Mouse (Mus musculus): Measurements from ENCODE around the gene Osbpl3.
"Not testable (repeated sequence)": the region's sequence is repeated elsewhere in the genome, so short reads cannot be mapped to it uniquely, and the experiment has no call there.

Osbpl3 gene

DNA sequence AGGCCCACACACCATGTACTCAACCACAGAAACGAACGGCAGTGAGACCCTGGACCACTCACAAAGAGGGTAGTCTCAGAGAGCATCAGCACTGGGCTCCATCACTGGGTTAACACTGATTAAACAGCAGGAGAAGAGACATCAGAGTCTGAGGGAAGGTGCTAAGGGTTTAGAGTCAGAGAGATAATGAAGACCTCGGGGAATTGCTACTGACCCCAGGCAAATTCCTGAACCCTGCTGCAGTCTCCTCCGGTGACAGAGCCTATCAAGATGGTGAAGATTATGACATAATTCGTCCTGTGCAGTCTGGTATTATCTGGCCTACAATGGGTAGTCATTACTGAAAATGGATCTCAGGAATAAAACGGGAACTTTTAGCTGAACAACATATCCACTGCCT lies 2.4 kb downstream of the Osbpl3 start:
- no peak for DNase-seq (ENCODE audit: low spot score in 2 of 2)

DNA sequence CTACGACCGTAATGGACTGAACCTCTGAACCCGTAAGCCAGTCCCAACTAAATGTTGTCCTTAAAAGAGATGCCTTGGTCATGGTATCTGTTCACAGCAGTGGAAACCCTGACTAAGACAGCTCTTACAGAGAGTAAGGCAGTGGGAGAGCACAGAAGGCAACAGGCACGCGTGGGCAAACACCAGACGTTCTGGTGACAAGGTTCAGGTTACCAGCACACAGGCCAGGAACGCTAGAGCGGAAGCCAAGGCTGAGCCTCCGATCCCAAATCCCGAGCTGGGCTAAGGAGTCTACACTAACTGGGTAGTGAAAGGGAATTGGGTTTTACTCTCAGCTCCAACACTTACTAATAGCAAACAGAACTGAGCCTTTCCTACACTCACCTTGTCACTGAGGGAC lies 3.8 kb downstream of the Osbpl3 start:
- DNase-seq (ENCODE audit: low spot score in 2 of 2), result no peak

DNA sequence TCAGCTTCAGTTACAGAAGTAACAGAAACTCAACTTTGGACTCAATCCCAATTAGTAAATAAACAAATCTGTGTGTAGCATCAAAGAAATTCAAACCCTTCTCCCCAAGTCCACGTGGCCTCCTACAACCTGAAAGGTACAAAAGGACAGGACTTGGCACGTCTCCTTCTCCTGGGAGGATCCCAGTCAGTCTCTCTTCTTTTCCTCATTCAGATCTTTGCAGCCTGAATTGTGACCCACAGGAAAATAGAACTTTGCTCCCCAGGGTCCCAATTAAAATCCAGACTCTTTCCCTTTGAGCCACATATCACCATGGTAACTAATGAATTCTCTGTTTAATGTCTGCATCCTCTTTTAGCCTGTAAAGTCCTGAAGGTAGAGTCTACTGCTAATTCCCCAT lies 10.4 kb downstream of the Osbpl3 start:
- no peak for DNase-seq (ENCODE audit: low spot score in 2 of 2)

DNA sequence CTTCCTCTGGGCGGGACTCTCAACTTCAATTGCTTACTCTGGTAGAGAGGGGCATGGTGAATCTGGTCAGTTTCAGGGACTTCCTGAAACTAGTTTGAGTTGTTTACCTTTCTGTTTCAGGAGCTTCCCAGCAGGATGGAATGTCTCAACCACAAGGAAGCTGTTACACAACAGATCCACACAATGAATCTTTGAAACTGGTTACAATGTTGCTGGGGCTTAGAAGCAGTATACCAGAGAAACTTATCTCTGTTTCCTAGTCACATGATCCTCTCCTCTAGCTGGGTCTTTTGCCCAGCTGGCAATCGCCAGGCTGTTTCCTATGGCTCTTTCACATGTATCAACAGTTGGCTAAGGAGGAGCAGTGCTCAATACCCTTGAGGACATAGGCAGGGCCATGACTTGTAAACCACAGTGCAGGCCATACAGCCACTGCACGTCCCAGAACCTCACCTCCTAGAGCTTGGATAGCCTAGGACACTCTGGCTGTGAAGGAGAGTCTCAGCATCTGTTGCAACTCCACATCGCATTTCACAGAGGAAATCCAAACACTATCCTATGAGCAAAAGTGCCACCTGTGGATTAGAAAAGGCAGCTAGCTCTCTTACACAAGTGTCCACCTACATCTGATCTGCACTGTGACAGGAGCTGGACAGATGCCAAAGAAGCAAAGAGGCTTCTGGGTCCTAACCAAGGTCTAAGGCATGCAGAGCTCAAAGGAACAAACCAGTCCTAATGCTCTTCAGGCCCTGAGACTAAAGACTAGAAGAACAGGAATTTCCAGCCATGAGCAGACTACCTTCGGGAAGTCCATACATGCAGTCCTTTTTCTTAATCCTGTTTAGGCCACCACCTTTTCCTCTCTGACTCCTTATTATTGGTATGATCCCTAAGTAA lies 14.8 kb downstream of the Osbpl3 start:
- no peak for DNase-seq (ENCODE audit: low spot score in 2 of 2)

DNA sequence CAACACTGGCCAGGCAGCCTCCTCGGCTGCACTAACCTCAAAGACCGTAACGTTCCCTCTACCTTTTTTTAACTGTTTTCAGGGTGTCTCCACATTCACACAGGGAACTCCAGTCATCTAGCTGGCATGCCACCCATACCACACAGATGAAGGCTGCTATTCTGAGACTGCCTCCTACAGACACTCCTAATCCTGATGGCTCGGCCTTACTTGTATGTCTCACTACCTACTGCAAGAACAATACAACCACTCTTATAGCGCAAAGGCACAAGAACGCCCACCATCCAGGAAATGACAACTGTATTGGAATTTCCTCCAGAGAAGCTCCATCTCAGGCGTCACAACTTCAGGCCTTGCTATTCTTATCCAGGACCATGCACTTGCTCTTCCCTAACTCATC lies 15.8 kb downstream of the Osbpl3 start:
- no peak for DNase-seq (ENCODE audit: low spot score in 2 of 2)

GRCm38 (mm10) chr6:50438900-50439299 lies 17.1 kb downstream of the Osbpl3 start:
- DNase-seq (ENCODE audit: low spot score in 2 of 2), result not testable (repeated sequence)

- DNase-seq (ENCODE audit: low spot score in 2 of 2), result no peak
These were observed 18.2 kb downstream of the Osbpl3 start for GRCm38 (mm10) chr6:50437815-50438214.

GRCm38 (mm10) chr6:50436661-50437060 lies 19.3 kb downstream of the Osbpl3 start:
- DNase-seq (ENCODE audit: low spot score in 2 of 2), result no peak

GRCm38 (mm10) chr6:50432491-50432890 lies 23.5 kb downstream of the Osbpl3 start:
- no peak for DNase-seq (ENCODE audit: low spot score in 2 of 2)

GRCm38 (mm10) chr6:50429299-50429698 lies 26.7 kb downstream of the Osbpl3 start:
- no peak for DNase-seq (ENCODE audit: low spot score in 2 of 2)

- DNase-seq (ENCODE audit: low spot score in 2 of 2), result no peak
These were observed 28.8 kb downstream of the Osbpl3 start for GRCm38 (mm10) chr6:50427051-50427732.

GRCm38 (mm10) chr6:50426571-50426970 lies 29.4 kb downstream of the Osbpl3 start:
- no peak for DNase-seq (ENCODE audit: low spot score in 2 of 2)

DNA sequence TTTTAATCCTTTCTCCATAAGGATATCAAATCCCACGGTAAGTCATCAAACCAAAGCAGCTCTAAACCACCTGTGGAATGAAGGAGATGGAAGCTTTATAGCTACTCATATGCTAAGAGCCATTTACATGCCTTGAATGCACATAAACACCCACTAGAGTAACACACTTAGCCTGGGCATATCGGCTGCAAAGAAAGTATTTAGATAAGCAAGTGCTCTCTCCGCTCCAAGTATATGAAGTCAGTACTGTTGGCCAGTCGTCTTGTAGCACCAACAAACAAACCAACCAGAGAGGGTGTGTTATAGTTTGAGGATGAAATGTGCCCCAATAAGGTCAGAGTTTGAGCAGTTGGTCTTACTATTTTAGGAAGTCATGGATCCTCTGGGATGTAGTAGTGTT lies 31.7 kb downstream of the Osbpl3 start:
- no peak for DNase-seq (ENCODE audit: low spot score in 2 of 2)

DNA sequence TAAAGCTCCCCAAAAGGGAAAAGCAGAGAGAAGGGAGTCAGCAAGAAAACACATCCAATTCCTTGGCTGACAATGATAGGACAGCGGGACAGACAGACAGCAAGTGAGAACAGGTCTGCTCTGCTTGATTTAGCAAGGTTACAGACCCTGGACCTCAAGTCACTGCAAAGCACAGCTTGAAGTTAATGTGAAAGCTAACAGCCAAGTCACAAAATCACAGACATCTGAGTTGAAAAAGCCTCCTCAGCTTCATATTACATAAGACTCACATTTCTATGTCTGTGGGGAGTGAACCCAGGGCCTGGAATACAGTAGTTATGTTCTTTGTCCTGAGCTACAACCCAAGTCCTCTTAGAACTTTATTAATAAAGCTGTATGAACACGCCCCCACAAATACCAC lies 35.6 kb downstream of the Osbpl3 start:
- DNase-seq (ENCODE audit: low spot score in 2 of 2), result no peak

DNA sequence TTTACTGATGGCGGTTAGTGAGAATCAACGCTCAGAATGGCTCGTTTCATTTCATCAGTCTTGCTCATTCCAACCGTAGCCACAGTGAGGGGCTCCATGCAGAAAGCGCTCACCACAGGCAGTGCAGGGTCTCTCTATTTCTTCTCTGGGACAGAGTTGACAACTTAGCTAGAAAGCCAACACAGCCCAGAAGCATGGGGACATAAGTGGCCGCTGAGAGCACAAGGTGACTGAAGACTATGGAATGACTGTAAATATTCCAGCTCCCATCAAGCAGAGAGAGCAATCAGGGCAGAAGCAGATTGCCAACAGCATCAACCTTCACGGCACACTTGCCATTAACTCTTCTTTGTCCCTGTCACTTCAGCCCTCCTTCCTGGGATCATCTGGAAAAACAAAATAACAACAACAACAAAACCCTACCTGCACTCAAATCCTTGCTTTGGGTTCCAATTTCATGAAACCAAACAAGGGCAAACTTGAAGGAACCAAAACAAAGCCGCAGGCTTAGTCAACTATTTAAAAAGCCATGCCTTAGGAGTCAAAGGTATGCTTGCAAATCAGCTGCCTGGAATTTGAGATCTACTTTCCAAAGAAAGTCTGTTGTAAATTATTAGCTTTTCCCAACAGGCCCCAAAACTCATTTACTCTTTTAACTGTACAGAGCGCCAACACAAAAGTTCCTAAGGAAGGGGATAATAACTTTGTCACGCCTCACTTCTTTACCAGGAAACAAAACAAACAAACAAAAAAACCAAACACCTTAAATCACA lies 36.3 kb downstream of the Osbpl3 start:
- no peak for DNase-seq (ENCODE audit: low spot score in 2 of 2)

DNA sequence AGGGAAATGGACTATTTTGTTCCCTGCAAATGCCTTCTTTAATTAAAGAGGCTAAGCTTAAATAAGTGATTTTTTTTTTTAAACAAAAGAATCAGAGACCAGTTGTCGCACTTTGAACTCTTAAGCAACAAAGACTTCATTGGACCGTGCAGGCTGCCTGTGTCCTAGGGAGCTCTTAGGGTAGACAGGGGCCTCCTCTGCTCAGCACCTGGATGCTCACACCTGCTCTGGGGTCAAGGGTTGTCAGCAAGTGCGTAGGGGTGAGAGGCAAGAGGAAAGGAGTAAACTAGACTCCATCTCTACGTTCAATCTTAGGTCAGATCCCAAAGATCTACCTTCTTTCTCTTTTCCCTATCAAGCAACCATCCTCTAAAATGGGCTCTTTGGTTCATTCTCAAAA lies 37.0 kb downstream of the Osbpl3 start:
- DNase-seq (ENCODE audit: low spot score in 2 of 2), result no peak

- DNase-seq (ENCODE audit: low spot score in 2 of 2), result no peak
These were observed 39.1 kb downstream of the Osbpl3 start for GRCm38 (mm10) chr6:50416854-50417253.

- no peak for DNase-seq (ENCODE audit: low spot score in 2 of 2)
These were observed 40.6 kb downstream of the Osbpl3 start for GRCm38 (mm10) chr6:50415431-50415830.

GRCm38 (mm10) chr6:50414547-50414946 lies 41.5 kb downstream of the Osbpl3 start:
- DNase-seq (ENCODE audit: low spot score in 2 of 2), result no peak

GRCm38 (mm10) chr6:50413381-50413780 lies 42.6 kb downstream of the Osbpl3 start:
- DNase-seq (ENCODE audit: low spot score in 2 of 2), result no peak

- no peak for DNase-seq (ENCODE audit: low spot score in 2 of 2)
These were observed 43.8 kb downstream of the Osbpl3 start for GRCm38 (mm10) chr6:50412174-50412573.

- DNase-seq (ENCODE audit: low spot score in 2 of 2), result no peak
These were observed 51.3 kb downstream of the Osbpl3 start for GRCm38 (mm10) chr6:50404698-50405097.

Data from urinary bladder, postnatal 4 days (tissue).